Mouse (Mus musculus) limb, embryonic 11.5 days (tissue): ENCODE results near the gene Rab6a. TPM values are rescaled to one million over a fixed set of nuclear protein-coding genes. Genes with fewer than 3 reads are reported as not detected.
A peak's percentile ranks its signal among the peaks of the same experiment; 100 is the strongest.

Source experiments
- ATAC-seq: fragments of 200-750 bp; cut with Nextera tagmentation; 2 replicates; pipeline ENCODE4 v1.8.0; 2017; ENCODE audit warnings: low read depth; ENCODE audit not compliant: insufficient number of reproducible peaks, low FRiP score, low TSS enrichment
- DNase-seq: peaks from one replicate; pipeline ENCODE4 v3.0.0-alpha.2; 2015; ENCODE audit warnings: low spot score
- H3K27ac ChIP-seq: fragments of 300-500 bp; sonication (generic); replicated peaks from 2 replicates; pipeline ENCODE4 v1.5.1; 2014; ENCODE audit warnings: low read depth, mild to moderate bottlenecking, low read length
- H3K27me3 ChIP-seq: fragments of 300-500 bp; sonication (generic); 2 replicates; pipeline ENCODE4 v1.6.1; 2014; ENCODE audit warnings: mild to moderate bottlenecking, low read length, mixed read lengths; ENCODE audit not compliant: control insufficient read depth, insufficient read depth
- H3K36me3 ChIP-seq: fragments of 300-500 bp; sonication (generic); 2 replicates; pipeline ENCODE4 v1.6.1; 2014; ENCODE audit warnings: mild to moderate bottlenecking, low read length, moderate library complexity, mixed read lengths; ENCODE audit not compliant: control insufficient read depth, insufficient read depth
- H3K4me1 ChIP-seq: fragments of 300-500 bp; sonication (generic); 2 replicates; pipeline ENCODE4 v1.6.1; 2014; ENCODE audit warnings: low read length, mixed read lengths; ENCODE audit not compliant: control insufficient read depth, insufficient read depth
- H3K4me2 ChIP-seq: fragments of 300-500 bp; sonication (generic); 2 replicates; pipeline ENCODE4 v1.6.1; 2014; ENCODE audit warnings: low read depth, mild to moderate bottlenecking, moderate library complexity; ENCODE audit not compliant: severe bottlenecking
- H3K4me3 ChIP-seq: fragments of 300-500 bp; sonication (generic); 2 replicates; pipeline ENCODE4 v1.5.1; 2014; ENCODE audit warnings: low read depth, low read length
- H3K9ac ChIP-seq: fragments of 300-500 bp; sonication (generic); 2 replicates; pipeline ENCODE4 v1.6.1; 2014; ENCODE audit warnings: mild to moderate bottlenecking, low read length
- H3K9me3 ChIP-seq: fragments of 300-500 bp; sonication (generic); 2 replicates; pipeline ENCODE4 v1.6.1; 2016; ENCODE audit warnings: low read length; ENCODE audit not compliant: control insufficient read depth
- WGBS: fragments of 180-500 bp; shearing (Covaris S2); extraction: QIAGEN DNeasy Blood & Tissue Kit; methylation state at CpG from one replicate; pipeline ENCODE4 v1.1.7; 2014; 5-methylcytosine and 5-hydroxymethylcytosine counted together
- polyA plus RNA-seq: library from polyadenylated mRNA; unstranded; fragments of >200 nt; fragmentation: Nextera tagmentation; extraction: Ambion mirVana; gene quantifications from 2 replicates; pipeline ENCODE4 v1.2.1, GENCODE M21; 2014

Gene Rab6a
- polyA plus RNA-seq, 1 experiment from 2014 or later, result 128 TPM

DNA sequence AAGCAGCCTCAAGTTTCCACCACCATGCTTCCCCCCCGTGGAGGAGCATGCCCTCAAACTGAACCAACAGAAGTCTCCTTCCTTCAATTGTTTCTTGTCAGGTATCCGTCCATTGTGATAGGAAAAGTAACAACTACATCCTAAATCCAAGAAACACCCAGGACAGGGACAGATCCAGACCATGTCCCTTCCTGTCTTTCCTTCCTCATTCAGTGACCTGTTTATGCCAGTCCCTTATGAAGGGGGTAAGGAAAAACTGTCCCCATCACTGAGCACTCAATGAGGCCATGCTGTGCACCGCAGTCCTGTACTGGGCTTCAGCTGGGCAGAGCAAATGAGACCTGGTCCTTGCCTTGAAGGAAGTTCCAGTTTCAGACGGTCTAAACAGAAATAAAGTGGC is 41.9 kb downstream of the Rab6a start:
- no peak overlapping the region for H3K27ac ChIP-seq
- 83% methylated on average over 4 of the region's 4 CpGs for WGBS
- no peaks in the 10 kb centered on the region for H3K9me3 ChIP-seq
- no peak overlapping the region for H3K4me3 ChIP-seq
- H3K4me1 ChIP-seq, result no peaks in the 10 kb centered on the region
- no peak overlapping the region for H3K9ac ChIP-seq
- DNase-seq (peak; percentile 18), ATAC-seq (no peak)
- no peaks in the 10 kb centered on the region; the same call in 1 of the 2 replicates for H3K36me3 ChIP-seq
- H3K27me3 ChIP-seq, result no peaks in the 10 kb centered on the region
- no peak overlapping the region for H3K4me2 ChIP-seq

DNA sequence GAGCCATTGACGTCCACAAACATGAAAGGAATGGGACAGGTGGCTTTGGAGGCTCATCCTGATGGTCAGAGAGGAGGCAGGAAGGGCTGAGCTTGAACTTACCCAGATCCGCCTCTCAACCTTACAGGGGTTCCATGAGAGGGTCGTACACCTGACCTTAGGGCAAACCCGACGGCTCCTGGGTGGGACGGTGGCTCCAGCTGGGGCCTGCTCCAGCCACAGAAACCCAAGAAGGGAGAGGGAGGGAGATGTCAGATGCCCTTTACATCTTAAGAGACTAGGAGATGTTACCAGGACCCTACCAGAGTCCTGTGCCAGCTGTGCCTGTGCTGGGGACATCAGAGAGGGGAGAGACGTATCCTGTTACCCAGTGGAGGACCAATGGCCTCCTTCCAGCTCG is 42.6 kb downstream of the Rab6a start:
- H3K36me3 ChIP-seq, result no peaks in the 10 kb centered on the region; the same call in 1 of the 2 replicates
- H3K4me3 ChIP-seq, result no peak overlapping the region
- H3K9ac ChIP-seq, result no peak overlapping the region
- H3K27ac ChIP-seq, result no peak overlapping the region
- no peak overlapping the region for H3K4me2 ChIP-seq
- no peaks in the 10 kb centered on the region for H3K27me3 ChIP-seq
- no peaks in the 10 kb centered on the region for H3K4me1 ChIP-seq
- DNase-seq, result peak; percentile 19
- no peaks in the 10 kb centered on the region for H3K9me3 ChIP-seq
- no peak for ATAC-seq
- WGBS, result 73% methylated on average over 8 of the region's 8 CpGs

- no peak overlapping the region for H3K27ac ChIP-seq
- H3K4me2 ChIP-seq, result no peak overlapping the region
- no peaks in the 10 kb centered on the region for H3K27me3 ChIP-seq
- no peaks in the 10 kb centered on the region for H3K4me1 ChIP-seq
- WGBS, result 79% methylated on average over 6 of the region's 6 CpGs
- no peak overlapping the region for H3K9ac ChIP-seq
- no peaks in the 10 kb centered on the region for H3K9me3 ChIP-seq
- ATAC-seq (no peak), DNase-seq (peak; percentile 14)
- no peak overlapping the region for H3K4me3 ChIP-seq
- no peaks in the 10 kb centered on the region for H3K36me3 ChIP-seq
Measured at GRCm38 (mm10) chr7:100650421-100650820, 43.2 kb downstream of the Rab6a start.

GRCm38 (mm10) chr7:100651011-100651410 is 43.8 kb downstream of the Rab6a start:
- Histone ChIP-seq H3K4me3 (no peak overlapping the region), H3K4me2 (no peak overlapping the region), H3K9me3 (no peaks in the 10 kb centered on the region), H3K9ac (no peak overlapping the region), H3K27me3 (no peaks in the 10 kb centered on the region), H3K27ac (no peak overlapping the region), H3K4me1 (no peaks in the 10 kb centered on the region), H3K36me3 (no peaks in the 10 kb centered on the region)
- WGBS, result 73% methylated on average over 4 of the region's 4 CpGs
- DNase-seq, result peak; percentile 19
- ATAC-seq, result no peak

DNA sequence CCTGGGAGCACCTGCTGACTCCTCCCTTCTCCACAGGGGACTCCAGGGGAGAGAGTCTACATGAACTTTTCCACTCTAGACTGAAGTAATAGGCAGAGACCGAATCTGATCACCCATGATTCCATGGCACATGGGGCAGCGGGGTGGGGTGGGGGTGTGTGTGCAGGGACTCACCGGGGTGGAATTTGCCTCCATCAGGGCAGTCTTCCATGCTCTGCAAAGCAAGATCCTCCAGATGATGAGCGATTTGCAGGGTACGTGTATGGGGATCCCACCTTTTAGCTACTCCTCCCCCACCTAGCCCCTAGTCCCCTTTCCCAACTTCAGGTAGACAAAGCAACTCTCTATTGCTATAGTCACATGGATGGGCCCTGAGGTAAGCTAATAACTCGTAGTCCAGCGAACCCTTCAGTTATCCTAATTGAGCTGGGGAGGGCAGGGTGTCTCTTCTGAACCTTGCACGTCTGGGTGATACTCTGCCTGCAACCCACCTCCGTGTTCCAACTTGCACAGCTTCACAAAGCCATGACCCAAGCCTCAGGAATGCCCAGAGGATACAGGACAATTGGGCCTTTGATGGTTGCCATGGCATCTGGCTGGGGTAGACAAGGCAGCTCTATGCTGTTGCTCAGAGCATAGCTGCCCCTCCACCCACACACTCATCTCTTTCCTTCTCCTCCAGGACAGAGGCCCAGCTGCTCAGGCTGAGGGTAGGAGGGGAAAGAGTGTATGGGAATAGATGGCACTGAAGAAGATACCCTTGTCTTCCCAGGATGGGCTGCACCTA is 46.5 kb downstream of the Rab6a start:
- H3K4me1 ChIP-seq, result no peaks in the 10 kb centered on the region
- no peak for DNase-seq

DNA sequence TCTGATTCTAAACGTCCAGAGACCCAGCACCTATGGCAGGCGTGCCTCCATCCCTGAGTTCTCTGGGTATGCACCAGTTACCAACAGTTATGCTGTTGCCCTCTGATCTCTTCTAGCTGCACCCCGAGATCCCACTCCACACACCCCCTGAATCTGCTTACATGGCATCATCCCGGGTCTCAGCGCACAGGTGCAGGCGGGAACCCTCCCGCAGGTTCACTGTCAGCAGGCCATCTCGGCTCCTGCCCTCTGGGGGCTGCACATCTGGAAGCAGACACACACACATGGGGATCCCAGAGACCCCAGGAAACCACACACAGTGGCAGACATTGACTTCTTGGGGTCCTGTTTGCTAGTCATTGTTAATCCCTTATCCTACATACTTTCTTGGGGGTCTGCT is 47.2 kb downstream of the Rab6a start:
- H3K4me2 ChIP-seq, result no peak overlapping the region
- 86% methylated on average over 8 of the region's 8 CpGs for WGBS
- ATAC-seq (no peak), DNase-seq (no peak)
- H3K27me3 ChIP-seq, result no peaks in the 10 kb centered on the region
- no peaks in the 10 kb centered on the region for H3K9me3 ChIP-seq
- H3K4me3 ChIP-seq, result no peak overlapping the region
- no peak overlapping the region for H3K27ac ChIP-seq
- H3K9ac ChIP-seq, result no peak overlapping the region
- H3K36me3 ChIP-seq, result no peaks in the 10 kb centered on the region
- H3K4me1 ChIP-seq, result no peaks in the 10 kb centered on the region

More for the DNA sequence above, 46.5 kb downstream of the Rab6a start:
- Histone ChIP-seq H3K27me3 (no peaks in the 10 kb centered on the region), H3K4me2 (no peak overlapping the region), H3K4me3 (no peak overlapping the region), H3K9me3 (no peaks in the 10 kb centered on the region), H3K9ac (no peak overlapping the region), H3K27ac (no peak overlapping the region), H3K36me3 (no peaks in the 10 kb centered on the region)
- WGBS, result 83% methylated on average over 9 of the region's 9 CpGs
- no peak for ATAC-seq

GRCm38 (mm10) chr7:100656739-100657138 is 49.5 kb downstream of the Rab6a start:
- Histone ChIP-seq H3K4me2 (no peak overlapping the region), H3K4me3 (no peak overlapping the region), H3K36me3 (no peaks in the 10 kb centered on the region), H3K9ac (no peak overlapping the region; the same call in 1 of the 2 replicates), H3K9me3 (no peaks in the 10 kb centered on the region), H3K27ac (no peak overlapping the region), H3K4me1 (no peaks in the 10 kb centered on the region), H3K27me3 (no peaks in the 10 kb centered on the region)
- DNase-seq, result no peak
- 18% methylated on average over 5 of the region's 5 CpGs for WGBS
- no peak for ATAC-seq

- no peak overlapping the region for H3K4me3 ChIP-seq
- H3K4me2 ChIP-seq, result peak overlapping the region; percentile 15; the same call in 1 of the 2 replicates
- H3K9ac ChIP-seq, result no peak overlapping the region
- H3K4me1 ChIP-seq, result peaks cover 2% of the 10 kb centered on the region; the same call in 1 of the 2 replicates
- H3K27me3 ChIP-seq, result no peaks in the 10 kb centered on the region
- ATAC-seq (0 out of 2 replicates have a peak, but pooled peaks have one; percentile 24), DNase-seq (peak; percentile 65)
- no peaks in the 10 kb centered on the region for H3K36me3 ChIP-seq
- WGBS, result 35% methylated on average over 18 of the region's 18 CpGs
- H3K27ac ChIP-seq, result no peak overlapping the region
- no peaks in the 10 kb centered on the region for H3K9me3 ChIP-seq
Measured at GRCm38 (mm10) chr7:100658093-100658578, 50.9 kb downstream of the Rab6a start.
